Mouse (Mus musculus): ENCODE results near the gene Gpsm1.

DNA sequence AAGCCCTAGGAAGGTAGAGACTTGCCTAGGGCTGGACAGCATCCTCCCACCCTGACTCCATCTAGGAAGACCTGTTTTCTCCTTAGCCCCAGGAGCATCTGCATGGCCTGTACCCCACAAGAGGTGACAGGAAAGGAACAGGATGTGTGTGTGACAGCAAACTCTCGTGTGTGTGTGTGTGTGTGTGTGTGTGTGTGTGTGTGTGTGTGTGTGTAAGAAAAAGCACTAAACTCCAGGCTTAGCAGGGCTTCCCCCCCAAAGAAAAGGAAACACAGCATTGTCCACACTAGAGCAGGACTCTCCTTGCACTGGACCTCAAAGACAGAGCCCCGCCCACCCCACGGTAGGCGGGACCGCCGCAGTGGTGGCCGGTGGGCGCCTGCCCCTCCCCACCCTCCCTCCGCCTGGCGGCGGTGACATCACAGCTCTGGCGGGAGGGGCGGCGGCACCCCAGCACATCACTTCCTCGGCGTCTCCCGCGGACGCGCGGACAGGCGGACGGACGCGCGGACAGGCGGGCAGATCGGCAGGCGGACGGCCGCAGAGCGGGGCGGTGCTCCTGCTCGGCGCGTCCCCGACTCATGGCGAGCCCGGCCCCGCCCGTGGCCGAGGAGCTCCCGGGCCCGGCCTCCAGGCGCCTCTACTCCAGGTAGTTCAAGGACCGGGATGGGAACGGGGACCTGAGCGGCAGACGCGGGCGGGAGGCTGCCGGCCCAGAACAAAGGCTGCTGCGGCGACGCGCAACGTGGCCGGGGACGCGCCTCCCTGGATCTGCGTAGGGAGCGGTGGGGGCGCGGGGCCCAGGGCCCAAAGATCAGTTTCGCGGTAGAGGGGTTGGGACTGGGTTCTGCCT is at the start of gene Gpsm1:
- no peak for TF ChIP-seq GATA1 (IDR thresholded peaks at IDR 0.05; ENCODE audit: borderline replicate concordance, low read length)
- no peak for TF ChIP-seq FLI1 (IDR thresholded peaks at IDR 0.05; ENCODE audit: low read length)
